ENCODE assay signal across 22 mouse cellular contexts in the genomic region with DNA sequence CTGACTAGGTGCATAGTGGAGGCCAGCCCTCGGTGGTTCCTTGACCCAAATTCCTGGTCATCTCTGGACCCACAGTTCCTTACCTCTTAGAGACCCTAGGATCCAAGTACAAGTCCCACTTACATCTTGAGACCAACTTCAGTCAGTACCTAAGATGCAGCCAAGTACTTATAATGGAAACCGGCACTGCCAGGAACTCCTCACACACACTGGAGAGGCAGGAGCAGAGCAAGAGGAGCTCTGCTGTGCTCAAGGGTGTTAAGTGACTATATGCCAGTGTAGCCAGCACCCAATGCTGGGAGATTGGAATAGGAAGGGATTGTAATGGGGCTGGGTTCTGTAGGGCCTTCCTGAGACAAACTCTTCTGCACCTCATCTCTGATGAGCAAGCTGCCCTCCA. TPM values are rescaled to one million over a fixed set of nuclear protein-coding genes. Genes with fewer than 3 reads are reported as not detected.
DNase-seq lines count a peak whose midpoint lies in the region; ATAC-seq and TF ChIP-seq lines count a peak whose summit lies in the region.
"Had no signal": no experiment of that assay in that cellular context is flagged by ENCODE, and none has a peak within 500 bp of the region (broad histone marks: within the 10 kb centered on the region; RNA-seq: fewer than 3 reads in every experiment).

No protein-coding gene starts in this region.

- H3K9me3 ChIP-seq in kidney, postnatal 0 days (replicated peaks; ENCODE audit: low read length), result no peaks in the 10 kb centered on the region
- no peaks in the 10 kb centered on the region for H3K9me3 ChIP-seq in lung, postnatal 0 days (ENCODE audit: low read length)
- H3K9me3 ChIP-seq: forebrain, embryonic 15.5 days; hindbrain, embryonic 13.5 days; midbrain, embryonic 10.5 days; midbrain, embryonic 15.5 days; stomach, embryonic 15.5 days had no signal

- ATAC-seq in kidney, postnatal 0 days (replicated peaks; ENCODE audit: low FRiP score, low read depth), result no peak
- ATAC-seq in lung, postnatal 0 days, result peak; percentile 53
- ATAC-seq in granulocyte monocyte progenitor cell, adult 5-6 weeks (replicated peaks; ENCODE audit: poor library complexity, severe bottlenecking), result no peak
- ATAC-seq: forebrain, embryonic 15.5 days; midbrain, embryonic 15.5 days had no signal

- TF ChIP-seq EP300 in lung, postnatal 0 days (IDR thresholded peaks at IDR 0.05), result no peak

- no peaks in the 10 kb centered on the region for H3K36me3 ChIP-seq in kidney, adult 2 months (ENCODE audit: control insufficient read depth, insufficient read depth, low read length)
- H3K36me3 ChIP-seq in kidney, postnatal 0 days (ENCODE audit: insufficient read depth, low read length), result peaks cover 21% of the 10 kb centered on the region
- peaks cover 12% of the 10 kb centered on the region; the same call in 1 of the 2 replicates for H3K36me3 ChIP-seq in lung, postnatal 0 days (ENCODE audit: insufficient read depth, low read length)

- H3K9ac ChIP-seq in kidney, postnatal 0 days (ENCODE audit: low read depth, low read length), result no peak overlapping the region
- H3K9ac ChIP-seq in lung, postnatal 0 days (replicated peaks; ENCODE audit: low read depth), result no peak overlapping the region
- H3K9ac ChIP-seq: forebrain, embryonic 15.5 days; hindbrain, embryonic 13.5 days; liver, embryonic 14.5 days; lung, embryonic 14.5 days; midbrain, embryonic 15.5 days; stomach, embryonic 15.5 days had no signal

- 26% methylated on average over 2 of the region's 2 CpGs for WGBS in kidney, adult 2 months
- WGBS in kidney, postnatal 0 days, result 82% methylated on average over 2 of the region's 2 CpGs
- 63% methylated on average over 2 of the region's 2 CpGs for WGBS in lung, postnatal 0 days

- peaks cover 35% of the 10 kb centered on the region for H3K4me1 ChIP-seq in kidney, adult 2 months (ENCODE audit: control insufficient read depth, insufficient read depth, low read length)
- peaks cover 17% of the 10 kb centered on the region for H3K4me1 ChIP-seq in kidney, postnatal 0 days (replicated peaks; ENCODE audit: insufficient read depth, low read length)
- no peaks in the 10 kb centered on the region for H3K4me1 ChIP-seq in lung, postnatal 0 days (ENCODE audit: insufficient read depth, low read depth, low read length)
- H3K4me1 ChIP-seq: forebrain, embryonic 15.5 days; hindbrain, embryonic 13.5 days; midbrain, embryonic 10.5 days; midbrain, embryonic 15.5 days; stomach, embryonic 15.5 days had no signal

- no peak for TF ChIP-seq POLR2A in kidney, adult 2 months (IDR thresholded peaks at IDR 0.05; ENCODE audit: low read depth, low read length)

- no peak for DNase-seq in kidney, adult 2 months
- no peak for DNase-seq in kidney, postnatal 10 days
- DNase-seq in kidney, postnatal 0 days (ENCODE audit: low spot score), result no peak
- no peak for DNase-seq in kidney, postnatal 14 days
- DNase-seq in lung, postnatal 0 days (ENCODE audit: low spot score), result peak; percentile 35
- no peak for DNase-seq in lung, postnatal 14 days
- peak; percentile 58 for DNase-seq in lung, postnatal 36 days
- DNase-seq: adrenal gland, postnatal 25 days; B cell, adult 2 months; left cerebral cortex, postnatal 4 days; liver had no signal

- peak overlapping the region; percentile 26 for H3K27ac ChIP-seq in kidney, adult 2 months (ENCODE audit: insufficient read depth, low read depth, low read length)
- H3K27ac ChIP-seq in kidney, postnatal 0 days, result peak overlapping the region; percentile 91
- no peak overlapping the region for H3K27ac ChIP-seq in lung, postnatal 0 days (ENCODE audit: low read length)
- H3K27ac ChIP-seq: forebrain, embryonic 15.5 days; hindbrain, embryonic 13.5 days; liver, embryonic 14.5 days; midbrain, embryonic 10.5 days; midbrain, embryonic 15.5 days; stomach, embryonic 15.5 days had no signal

- no peak overlapping the region for H3K4me2 ChIP-seq in kidney, postnatal 0 days (ENCODE audit: low read length)
- no peak overlapping the region for H3K4me2 ChIP-seq in lung, postnatal 0 days (replicated peaks; ENCODE audit: low read depth, low read length)
- H3K4me2 ChIP-seq: forebrain, embryonic 15.5 days; hindbrain, embryonic 13.5 days; lung, embryonic 14.5 days; midbrain, embryonic 15.5 days; stomach, embryonic 15.5 days had no signal

- no peak overlapping the region for H3K4me3 ChIP-seq in kidney, adult 2 months (ENCODE audit: insufficient read depth, low read depth, low read length)
- H3K4me3 ChIP-seq in kidney, postnatal 0 days (replicated peaks; ENCODE audit: low read depth, low read length), result no peak overlapping the region
- no peak overlapping the region for H3K4me3 ChIP-seq in lung, postnatal 0 days (ENCODE audit: low read depth, low read length)
- H3K4me3 ChIP-seq: forebrain, embryonic 15.5 days; hindbrain, embryonic 13.5 days; midbrain, embryonic 10.5 days; midbrain, embryonic 15.5 days; stomach, embryonic 15.5 days had no signal

- H3K27me3 ChIP-seq in kidney, adult 2 months (replicated peaks; ENCODE audit: control insufficient read depth, insufficient read depth, low read length), result no peaks in the 10 kb centered on the region
- H3K27me3 ChIP-seq in kidney, postnatal 0 days (ENCODE audit: insufficient read depth, low read length), result no peaks in the 10 kb centered on the region
- no peaks in the 10 kb centered on the region for H3K27me3 ChIP-seq in lung, postnatal 0 days (replicated peaks; ENCODE audit: insufficient read depth, low read length)
- H3K27me3 ChIP-seq: forebrain, embryonic 15.5 days; hindbrain, embryonic 13.5 days; midbrain, embryonic 15.5 days; stomach, embryonic 15.5 days had no signal

- no peak for TF ChIP-seq CTCF in kidney, adult 2 months (conservative IDR thresholded peaks at IDR 0.05; ENCODE audit: insufficient read depth, insufficient read length, low read depth, low read length)
- TF ChIP-seq CTCF in kidney, postnatal 0 days (IDR thresholded peaks at IDR 0.05; ENCODE audit: low read depth), result no peak
- TF ChIP-seq CTCF in lung, postnatal 0 days (IDR thresholded peaks at IDR 0.05), result no peak

RNA-seq across cellular contexts. Expression of gene Degs2, which starts 27.2 kb away (rescaled TPM):
- 24.2 and 28.8 TPM in 2 replicates for polyA plus RNA-seq in kidney, adult 2 months (2012; rRNA removed)
- 19.0 and 21.5 TPM in 2 replicates for polyA plus RNA-seq in kidney, postnatal 0 days (2015; fragmentation: Nextera tagmentation; extraction: Ambion mirVana)
- 0.74 and 0.75 TPM in 2 replicates for polyA plus RNA-seq in lung, postnatal 0 days (2015; fragmentation: Nextera tagmentation; extraction: Ambion mirVana)
- not detected in 2 replicates for total RNA-seq in granulocyte monocyte progenitor cell, adult 5-6 weeks (2014; fragmentation: Nextera tagmentation)
- 1.3 and 2.3 TPM in 2 replicates for total RNA-seq in granulocyte monocyte progenitor cell, adult 5-6 weeks (2017)
- total RNA-seq: adrenal gland, postnatal 25 days; gastrocnemius, postnatal 4 days; heart, postnatal 4 days; left cerebral cortex, postnatal 4 days; neutrophil, adult 5-6 weeks had no signal

Comparison
In these comparisons a context has a peak if more than half of its experiments do, and no peak if none do; other contexts are left out.
1. DNase-seq: peak in lung, postnatal 0 days (single experiment) and lung, postnatal 36 days (single experiment); none in kidney, adult 2 months (single experiment), kidney, postnatal 10 days (single experiment), kidney, postnatal 0 days (single experiment), kidney, postnatal 14 days (single experiment) and lung, postnatal 14 days (single experiment).
2. RNA of gene Degs2, which starts 27.2 kb away (polyA plus RNA-seq): 24.2 to 28.8 TPM in kidney, adult 2 months and 19.0 to 21.5 TPM in kidney, postnatal 0 days; 0.74 to 0.75 TPM in lung, postnatal 0 days; every median in the first group is over 10 times any median in the second.